Mouse (Mus musculus) heart, embryonic 15.5 days (tissue): ENCODE data around the gene Tmem191c. TPM values are rescaled to one million over a fixed set of nuclear protein-coding genes. Genes with fewer than 3 reads are reported as not detected.

Source experiments
- ATAC-seq: fragments of 200-750 bp; cut with Nextera tagmentation; replicated peaks from 2 replicates; pipeline ENCODE4 v1.8.0; 2017; ENCODE audit warnings: low read depth, moderate TSS enrichment; ENCODE audit not compliant: insufficient number of reproducible peaks, insufficient read depth, low FRiP score
- H3K27ac ChIP-seq: fragments of 300-500 bp; sonication (generic); 2 replicates; pipeline ENCODE4 v1.5.1; 2015; ENCODE audit warnings: mild to moderate bottlenecking, inconsistent platforms
- H3K27me3 ChIP-seq: fragments of 300-500 bp; sonication (generic); 2 replicates; pipeline ENCODE4 v1.6.1; 2015; ENCODE audit warnings: inconsistent platforms
- H3K36me3 ChIP-seq: fragments of 300-500 bp; sonication (generic); 2 replicates; pipeline ENCODE4 v1.6.1; 2015; ENCODE audit warnings: mild to moderate bottlenecking, inconsistent platforms
- H3K4me1 ChIP-seq: fragments of 300-500 bp; sonication (generic); replicated peaks from 2 replicates; pipeline ENCODE4 v1.6.1; 2015; ENCODE audit warnings: inconsistent platforms
- H3K4me2 ChIP-seq: fragments of 300-500 bp; sonication (generic); 2 replicates; pipeline ENCODE4 v1.6.1; 2015; ENCODE audit warnings: inconsistent platforms, mild to moderate bottlenecking, moderate library complexity
- H3K4me3 ChIP-seq: fragments of 300-500 bp; sonication (generic); 2 replicates; pipeline ENCODE4 v1.5.1; 2015; ENCODE audit warnings: mild to moderate bottlenecking, inconsistent platforms
- H3K9ac ChIP-seq: fragments of 300-500 bp; sonication (generic); 2 replicates; pipeline ENCODE4 v1.6.1; 2015; ENCODE audit warnings: mild to moderate bottlenecking, inconsistent platforms
- H3K9me3 ChIP-seq: fragments of 300-500 bp; sonication (generic); replicated peaks from 2 replicates; pipeline ENCODE4 v1.6.1; 2016; ENCODE audit warnings: inconsistent platforms
- WGBS: fragments of 180-500 bp; shearing (Covaris S2); methylation state at CpG from one replicate; pipeline ENCODE4 v1.1.7; 2015; ENCODE audit warnings: mixed read lengths; 5-methylcytosine and 5-hydroxymethylcytosine counted together
- polyA plus RNA-seq: library from polyadenylated mRNA; unstranded; fragments of >200 nt; fragmentation: Nextera tagmentation; extraction: Ambion mirVana; gene quantifications from 2 replicates; pipeline ENCODE4 v1.2.1, GENCODE M21; 2015

Tmem191c gene
- polyA plus RNA-seq, 1 experiment from 2014 or later: 9.2 TPM

GRCm38 (mm10) chr16:17266113-17266512 lies 9.8 kb upstream of the Tmem191c start:
- Histone ChIP-seq H3K36me3 (no peaks in the 10 kb centered on the region), H3K9me3 (0 out of 2 replicates have a peak, but pooled peaks cover 5% of the 10 kb centered on the region), H3K27ac (no peak overlapping the region), H3K27me3 (no peaks in the 10 kb centered on the region), H3K4me1 (peaks cover 4% of the 10 kb centered on the region; the same call in 1 of the 2 replicates), H3K4me3 (no peak overlapping the region), H3K4me2 (no peak overlapping the region), H3K9ac (no peak overlapping the region)
- no peak for ATAC-seq
- WGBS: 82% methylated on average over 3 of the region's 3 CpGs

GRCm38 (mm10) chr16:17267937-17268336 lies 7.9 kb upstream of the Tmem191c start:
- Histone ChIP-seq H3K9me3 (0 out of 2 replicates have a peak, but pooled peaks cover 5% of the 10 kb centered on the region), H3K4me2 (no peak overlapping the region), H3K4me3 (no peak overlapping the region), H3K4me1 (no peaks in the 10 kb centered on the region), H3K9ac (no peak overlapping the region), H3K27me3 (no peaks in the 10 kb centered on the region), H3K36me3 (no peaks in the 10 kb centered on the region), H3K27ac (no peak overlapping the region)
- 26% methylated on average over 5 of the region's 5 CpGs for WGBS
- ATAC-seq: no peak

- H3K27ac ChIP-seq: no peak overlapping the region
- no peaks in the 10 kb centered on the region for H3K27me3 ChIP-seq
- ATAC-seq: no peak
- H3K4me1 ChIP-seq: no peaks in the 10 kb centered on the region
- no peak overlapping the region for H3K4me3 ChIP-seq
- WGBS: 81% methylated on average over 5 of the region's 5 CpGs
- no peaks in the 10 kb centered on the region for H3K36me3 ChIP-seq
- H3K9ac ChIP-seq: no peak overlapping the region
- H3K4me2 ChIP-seq: no peak overlapping the region
- H3K9me3 ChIP-seq: 0 out of 2 replicates have a peak, but pooled peaks cover 5% of the 10 kb centered on the region
These were observed 6.0 kb upstream of the Tmem191c start for GRCm38 (mm10) chr16:17269872-17270271.

GRCm38 (mm10) chr16:17271124-17271523 lies 4.8 kb upstream of the Tmem191c start:
- Histone ChIP-seq H3K27me3 (no peaks in the 10 kb centered on the region), H3K4me3 (no peak overlapping the region), H3K4me2 (no peak overlapping the region), H3K4me1 (no peaks in the 10 kb centered on the region), H3K9me3 (0 out of 2 replicates have a peak, but pooled peaks cover 5% of the 10 kb centered on the region), H3K27ac (no peak overlapping the region), H3K36me3 (no peaks in the 10 kb centered on the region), H3K9ac (no peak overlapping the region)
- WGBS: 70% methylated on average over 4 of the region's 4 CpGs
- no peak for ATAC-seq

- ATAC-seq: no peak
These were observed 4.0 kb upstream of the Tmem191c start for GRCm38 (mm10) chr16:17271856-17272255.

GRCm38 (mm10) chr16:17276164-17277151 lies 581 bp downstream of the Tmem191c start:
- H3K4me2 ChIP-seq: peak overlapping the region; percentile 99
- H3K4me3 ChIP-seq: peak overlapping the region; percentile 80
- H3K9ac ChIP-seq: peak overlapping the region; percentile 67
- ATAC-seq: peak; percentile 86
- H3K27ac ChIP-seq: peak overlapping the region; percentile 62
- peaks cover 30% of the 10 kb centered on the region for H3K27me3 ChIP-seq
- H3K9me3 ChIP-seq: no peaks in the 10 kb centered on the region
- under 1% methylated on average over 62 of the region's 62 CpGs for WGBS
- H3K36me3 ChIP-seq: peaks cover 19% of the 10 kb centered on the region; the same call in 1 of the 2 replicates
- H3K4me1 ChIP-seq: peaks cover 21% of the 10 kb centered on the region

More at GRCm38 (mm10) chr16:17271856-17272255, 4.0 kb upstream of the Tmem191c start:
- Histone ChIP-seq H3K27ac (no peak overlapping the region), H3K9me3 (0 out of 2 replicates have a peak, but pooled peaks cover 5% of the 10 kb centered on the region), H3K4me2 (no peak overlapping the region), H3K27me3 (peaks cover 3% of the 10 kb centered on the region), H3K36me3 (no peaks in the 10 kb centered on the region), H3K9ac (no peak overlapping the region), H3K4me3 (no peak overlapping the region), H3K4me1 (peaks cover 7% of the 10 kb centered on the region)
- WGBS: 75% methylated on average over 6 of the region's 6 CpGs

GRCm38 (mm10) chr16:17277342-17278211 lies 1.7 kb downstream of the Tmem191c start:
- peaks cover 28% of the 10 kb centered on the region; the same call in 1 of the 2 replicates for H3K36me3 ChIP-seq
- H3K9me3 ChIP-seq: no peaks in the 10 kb centered on the region
- 0 out of 2 replicates have a peak, but pooled peaks have one; percentile 8 for ATAC-seq
- peaks cover 30% of the 10 kb centered on the region for H3K27me3 ChIP-seq
- H3K27ac ChIP-seq: no peak overlapping the region
- H3K4me3 ChIP-seq: peak overlapping the region; percentile 80
- H3K4me1 ChIP-seq: peaks cover 21% of the 10 kb centered on the region
- H3K9ac ChIP-seq: peak overlapping the region; percentile 2; the same call in 1 of the 2 replicates
- peak overlapping the region; percentile 99 for H3K4me2 ChIP-seq
- WGBS: 7% methylated on average over 61 of the region's 61 CpGs

- no peak overlapping the region for H3K9ac ChIP-seq
- 83% methylated on average over 11 of the region's 11 CpGs for WGBS
- no peak overlapping the region for H3K27ac ChIP-seq
- H3K27me3 ChIP-seq: peaks cover 30% of the 10 kb centered on the region
- ATAC-seq: no peak
- H3K4me1 ChIP-seq: peaks cover 25% of the 10 kb centered on the region
- peaks cover 45% of the 10 kb centered on the region; the same call in 1 of the 2 replicates for H3K36me3 ChIP-seq
- no peak overlapping the region for H3K4me3 ChIP-seq
- no peaks in the 10 kb centered on the region for H3K9me3 ChIP-seq
- no peak overlapping the region for H3K4me2 ChIP-seq
These were observed 4.6 kb downstream of the Tmem191c start for GRCm38 (mm10) chr16:17280471-17280870.

- Histone ChIP-seq H3K4me3 (no peak overlapping the region), H3K27ac (no peak overlapping the region), H3K36me3 (peaks cover 59% of the 10 kb centered on the region), H3K27me3 (peaks cover 14% of the 10 kb centered on the region), H3K9me3 (no peaks in the 10 kb centered on the region), H3K4me2 (no peak overlapping the region), H3K9ac (no peak overlapping the region), H3K4me1 (peaks cover 5% of the 10 kb centered on the region)
- WGBS: 54% methylated on average over 6 of the region's 6 CpGs
- ATAC-seq: no peak; the same call in 1 of the 2 replicates
These were observed 7.3 kb downstream of the Tmem191c start for GRCm38 (mm10) chr16:17283151-17283550.

GRCm38 (mm10) chr16:17287103-17287502 lies 11.2 kb downstream of the Tmem191c start:
- WGBS: 89% methylated on average over 2 of the region's 2 CpGs
- no peak overlapping the region for H3K4me3 ChIP-seq
- no peak overlapping the region for H3K4me2 ChIP-seq
- H3K27me3 ChIP-seq: no peaks in the 10 kb centered on the region
- H3K9me3 ChIP-seq: no peaks in the 10 kb centered on the region
- ATAC-seq: no peak
- H3K9ac ChIP-seq: no peak overlapping the region
- peaks cover 4% of the 10 kb centered on the region; the same call in 1 of the 2 replicates for H3K4me1 ChIP-seq
- H3K36me3 ChIP-seq: peaks cover 44% of the 10 kb centered on the region
- H3K27ac ChIP-seq: no peak overlapping the region

- Histone ChIP-seq H3K4me2 (no peak overlapping the region), H3K27ac (no peak overlapping the region), H3K4me1 (no peaks in the 10 kb centered on the region), H3K9me3 (no peaks in the 10 kb centered on the region), H3K36me3 (peaks cover 42% of the 10 kb centered on the region), H3K9ac (no peak overlapping the region), H3K27me3 (no peaks in the 10 kb centered on the region), H3K4me3 (no peak overlapping the region)
- no peak for ATAC-seq
- WGBS: 84% methylated on average over 2 of the region's 2 CpGs
These were observed 15.1 kb downstream of the Tmem191c start for GRCm38 (mm10) chr16:17291016-17291415.
